Mouse (Mus musculus) urinary bladder, adult 18-20 months (tissue): ENCODE measurements around the gene BC051142.

Experiments
- DNase-seq, 2 experiments: peaks; one replicate each; pipeline ENCODE4 v3.0.0; 2022; ENCODE audit warnings: low spot score in 2 of 2, mixed read lengths in 2 of 2

Gene BC051142

DNA sequence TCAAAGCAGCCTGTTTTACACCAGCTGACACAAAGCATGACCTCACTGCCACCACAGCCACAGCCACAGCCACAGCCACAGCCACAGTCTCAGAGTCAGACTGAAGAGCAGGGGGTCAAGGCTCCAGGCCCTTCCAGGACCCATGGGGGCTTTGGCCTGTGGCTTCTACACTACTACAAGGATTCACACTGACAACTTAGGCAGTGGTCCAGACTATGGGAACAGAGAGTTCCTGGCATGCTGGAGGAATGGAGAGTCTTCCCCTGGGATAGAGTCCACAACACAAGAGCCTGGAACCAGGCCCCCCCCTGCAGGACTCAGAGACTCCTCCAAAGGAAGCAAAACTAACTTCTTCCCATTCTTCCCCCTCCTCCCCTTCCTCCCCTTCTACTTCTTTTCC lies 109.0 kb downstream of the BC051142 start:
- no peak for DNase-seq
